Mouse (Mus musculus) heart, embryonic 13.5 days (tissue): ENCODE data around the gene Txlna. TPM values are rescaled to one million over a fixed set of nuclear protein-coding genes. Genes with fewer than 3 reads are reported as not detected.

Source experiments
- ATAC-seq: fragments of 200-750 bp; cut with Nextera tagmentation; 2 replicates; pipeline ENCODE4 v1.8.0; 2017; ENCODE audit warnings: moderate TSS enrichment; ENCODE audit not compliant: insufficient number of reproducible peaks, low FRiP score, low TSS enrichment; ENCODE audit errors: extremely low read depth
- H3K27ac ChIP-seq: fragments of 300-500 bp; sonication (generic); replicated peaks from 2 replicates; pipeline ENCODE4 v1.5.1; 2015; ENCODE audit warnings: moderate library complexity, mild to moderate bottlenecking, inconsistent platforms
- H3K27me3 ChIP-seq: fragments of 300-500 bp; sonication (generic); replicated peaks from 2 replicates; pipeline ENCODE4 v1.6.1; 2015; ENCODE audit warnings: mild to moderate bottlenecking, inconsistent platforms
- H3K36me3 ChIP-seq: fragments of 300-500 bp; sonication (generic); 2 replicates; pipeline ENCODE4 v1.6.1; 2015; ENCODE audit warnings: mild to moderate bottlenecking, inconsistent platforms
- H3K4me1 ChIP-seq: fragments of 300-500 bp; sonication (generic); 2 replicates; pipeline ENCODE4 v1.6.1; 2015; ENCODE audit warnings: inconsistent platforms
- H3K4me2 ChIP-seq: fragments of 300-500 bp; sonication (generic); 2 replicates; pipeline ENCODE4 v1.6.1; 2015; ENCODE audit warnings: inconsistent platforms, mild to moderate bottlenecking, moderate library complexity
- H3K4me3 ChIP-seq: fragments of 300-500 bp; sonication (generic); 2 replicates; pipeline ENCODE4 v1.5.1; 2015; ENCODE audit warnings: moderate library complexity, mild to moderate bottlenecking, inconsistent platforms
- H3K9ac ChIP-seq: fragments of 300-500 bp; sonication (generic); 2 replicates; pipeline ENCODE4 v1.6.1; 2015; ENCODE audit warnings: inconsistent platforms, mild to moderate bottlenecking, moderate library complexity
- H3K9me3 ChIP-seq: fragments of 300-500 bp; sonication (generic); 2 replicates; pipeline ENCODE4 v1.6.1; 2016; ENCODE audit warnings: inconsistent platforms
- WGBS: fragments of 180-500 bp; shearing (Covaris S2); methylation state at CpG from one replicate; pipeline ENCODE4 v1.1.7; 2015; ENCODE audit warnings: mixed read lengths; 5-methylcytosine and 5-hydroxymethylcytosine counted together
- microRNA-seq: library from miRNA; unstranded; fragments of <30 nt; microRNA quantifications from one replicate; pipeline ENCODE4, GENCODE M21; 2016
- polyA plus RNA-seq: library from polyadenylated mRNA; unstranded; fragments of >200 nt; fragmentation: Nextera tagmentation; extraction: Ambion mirVana; gene quantifications from 2 replicates; pipeline ENCODE4 v1.2.1, GENCODE M21; 2015

Gene Txlna
- polyA plus RNA-seq, 1 experiment from 2014 or later, result 47.5 TPM

- 2% methylated on average over 36 of the region's 36 CpGs for WGBS
- 0 out of 2 replicates have a peak, but pooled peaks cover under 1% of the 10 kb centered on the region for H3K36me3 ChIP-seq
These were observed 55.8 kb downstream of the Txlna start for GRCm38 (mm10) chr4:129584884-129585608.

DNA sequence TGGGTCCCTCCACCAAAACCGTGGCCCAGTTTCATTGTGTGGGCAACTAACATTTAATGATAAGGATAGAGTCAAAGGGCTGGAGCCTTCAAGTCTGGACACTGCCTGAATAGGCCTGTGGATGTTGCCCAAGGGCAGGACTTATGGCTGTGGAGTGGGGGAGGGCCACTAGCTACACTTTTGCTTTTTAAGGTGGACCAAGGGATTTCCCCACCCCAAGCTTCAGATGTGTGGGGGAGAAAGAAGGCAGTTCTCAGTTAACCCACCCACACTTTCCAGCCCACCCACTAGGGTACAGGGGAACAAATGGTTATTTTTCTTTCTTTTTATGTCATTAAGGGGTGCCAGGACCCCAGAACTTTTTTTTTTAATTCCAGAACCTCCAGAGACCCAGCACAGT is 56.5 kb downstream of the Txlna start:
- Histone ChIP-seq H3K36me3 (no peaks in the 10 kb centered on the region), H3K4me3 (peak overlapping the region; percentile 58), H3K27me3 (no peaks in the 10 kb centered on the region), H3K4me2 (peak overlapping the region; percentile 78), H3K4me1 (peaks cover 17% of the 10 kb centered on the region), H3K9me3 (no peaks in the 10 kb centered on the region), H3K27ac (peak overlapping the region; percentile 68; the same call in 1 of the 2 replicates), H3K9ac (peak overlapping the region; percentile 77)
- WGBS, result 67% methylated on average over 1 of the region's 1 CpGs
- no peak for ATAC-seq

More at GRCm38 (mm10) chr4:129584884-129585608, 55.8 kb downstream of the Txlna start:
- H3K27ac ChIP-seq, result peak overlapping the region; percentile 68; the same call in 1 of the 2 replicates
- peak overlapping the region; percentile 58 for H3K4me3 ChIP-seq
- peaks cover 17% of the 10 kb centered on the region for H3K4me1 ChIP-seq
- H3K9me3 ChIP-seq, result no peaks in the 10 kb centered on the region
- no peaks in the 10 kb centered on the region for H3K27me3 ChIP-seq
- H3K4me2 ChIP-seq, result peak overlapping the region; percentile 78
- H3K9ac ChIP-seq, result peak overlapping the region; percentile 77
- ATAC-seq, result peak; percentile 59; the same call in 1 of the 2 replicates

DNA sequence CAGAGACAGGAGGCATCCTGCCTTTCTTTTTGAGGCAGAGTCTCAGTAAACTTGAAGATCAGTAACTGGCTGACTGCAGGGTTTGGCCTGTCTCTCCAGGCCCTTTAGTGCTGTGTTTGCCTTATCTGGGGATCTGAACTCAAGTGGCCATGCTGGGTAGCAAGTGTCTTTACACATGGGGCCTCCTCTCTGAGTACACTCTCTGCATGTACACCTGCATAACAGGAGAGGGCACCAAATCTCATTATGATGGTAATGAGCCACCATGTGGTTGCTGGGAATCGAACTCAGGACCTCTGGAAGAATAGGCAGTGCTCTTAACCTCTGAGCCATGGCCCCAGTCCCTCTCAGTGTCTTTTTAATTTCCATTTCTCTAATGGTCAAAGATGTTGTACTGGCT is 58.6 kb downstream of the Txlna start:
- WGBS, result 90% methylated on average over 1 of the region's 1 CpGs

DNA sequence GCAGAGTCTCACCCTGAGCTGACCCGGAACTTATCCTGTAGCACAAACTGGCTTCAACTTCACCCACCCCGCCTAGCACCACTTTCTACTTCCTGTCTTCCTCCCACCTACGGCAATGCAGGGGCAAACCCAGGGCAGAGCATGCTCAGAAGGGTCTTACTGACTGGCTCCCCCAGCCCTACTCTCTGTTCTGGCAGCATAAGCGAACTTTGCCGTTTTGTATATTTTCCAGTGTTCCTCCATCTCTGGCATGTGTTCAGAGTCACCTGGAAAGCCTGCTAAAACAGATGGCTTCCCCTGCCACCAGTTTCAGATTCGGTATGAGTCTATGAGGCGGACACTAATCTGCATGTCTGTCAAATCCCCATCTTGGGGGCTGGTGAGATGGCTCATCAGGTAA is 60.5 kb downstream of the Txlna start:
- ATAC-seq, result no peak
- Histone ChIP-seq H3K27ac (peak overlapping the region; percentile 78; the same call in 1 of the 2 replicates), H3K36me3 (no peaks in the 10 kb centered on the region), H3K9me3 (no peaks in the 10 kb centered on the region), H3K9ac (no peak overlapping the region), H3K4me3 (no peak overlapping the region), H3K4me1 (peaks cover 22% of the 10 kb centered on the region), H3K27me3 (peaks cover 3% of the 10 kb centered on the region; the same call in 1 of the 2 replicates), H3K4me2 (no peak overlapping the region)
- WGBS, result 58% methylated on average over 7 of the region's 7 CpGs

More for the DNA sequence above, 58.6 kb downstream of the Txlna start:
- H3K27me3 ChIP-seq, result peaks cover 3% of the 10 kb centered on the region; the same call in 1 of the 2 replicates
- no peak for ATAC-seq
- no peaks in the 10 kb centered on the region for H3K9me3 ChIP-seq
- H3K27ac ChIP-seq, result no peak overlapping the region
- no peaks in the 10 kb centered on the region for H3K36me3 ChIP-seq
- no peak overlapping the region for H3K9ac ChIP-seq
- H3K4me3 ChIP-seq, result no peak overlapping the region
- no peak overlapping the region for H3K4me2 ChIP-seq
- H3K4me1 ChIP-seq, result peaks cover 17% of the 10 kb centered on the region

DNA sequence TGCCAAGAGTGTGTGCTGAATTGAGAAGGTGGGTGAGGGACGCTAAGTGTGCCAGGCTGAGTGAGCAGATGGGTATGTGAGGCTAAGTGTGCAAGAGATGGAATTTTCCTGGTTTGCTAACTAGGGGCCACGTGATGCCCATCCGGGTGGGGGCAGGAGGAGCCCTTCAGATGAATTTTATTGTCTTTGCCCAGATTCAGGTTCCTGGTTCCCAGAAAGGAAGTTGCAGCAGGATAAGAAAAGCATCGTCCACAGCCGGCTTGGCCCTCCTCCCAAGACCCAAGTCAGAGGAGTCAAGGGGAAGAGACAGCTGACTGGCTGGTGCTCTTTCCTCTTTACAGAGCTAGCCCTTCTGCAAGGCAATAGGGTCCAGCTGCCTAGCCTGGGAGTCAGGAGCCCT is 62.4 kb downstream of the Txlna start, which contains the start of gene Fam167b:
Fam167b (minus strand) TSS at position 84 of the 400 bp plus-strand sequence.
- H3K4me3 ChIP-seq, result peak within 1 kb of the TSS; percentile 22
- no peaks in the 10 kb centered on the region for H3K9me3 ChIP-seq
- H3K4me2 ChIP-seq, result peak within 1 kb of the TSS; percentile 49

GRCm38 (mm10) chr4:129577688-129578087 is 63.2 kb downstream of the Txlna start:
- H3K27ac ChIP-seq, result peak overlapping the region; percentile 78
- peaks cover 15% of the 10 kb centered on the region for H3K4me1 ChIP-seq
- peak overlapping the region; percentile 22; the same call in 1 of the 2 replicates for H3K4me3 ChIP-seq
- H3K9ac ChIP-seq, result no peak overlapping the region
- WGBS, result 71% methylated on average over 7 of the region's 7 CpGs
- H3K9me3 ChIP-seq, result no peaks in the 10 kb centered on the region
- H3K36me3 ChIP-seq, result no peaks in the 10 kb centered on the region
- peak overlapping the region; percentile 49 for H3K4me2 ChIP-seq
- no peak for ATAC-seq
- peaks cover 3% of the 10 kb centered on the region; the same call in 1 of the 2 replicates for H3K27me3 ChIP-seq

More for the DNA sequence above, 62.4 kb downstream of the Txlna start, which contains the start of gene Fam167b:
- no peak for ATAC-seq
- Histone ChIP-seq H3K36me3 (no peaks in the 10 kb centered on the region), H3K4me1 (peaks cover 15% of the 10 kb centered on the region), H3K27ac (peak within 1 kb of the TSS; percentile 78), H3K9ac (no peak within 1 kb of the TSS), H3K27me3 (peaks cover 3% of the 10 kb centered on the region; the same call in 1 of the 2 replicates)
- WGBS, result 66% methylated on average over 5 of the region's 5 CpGs

DNA sequence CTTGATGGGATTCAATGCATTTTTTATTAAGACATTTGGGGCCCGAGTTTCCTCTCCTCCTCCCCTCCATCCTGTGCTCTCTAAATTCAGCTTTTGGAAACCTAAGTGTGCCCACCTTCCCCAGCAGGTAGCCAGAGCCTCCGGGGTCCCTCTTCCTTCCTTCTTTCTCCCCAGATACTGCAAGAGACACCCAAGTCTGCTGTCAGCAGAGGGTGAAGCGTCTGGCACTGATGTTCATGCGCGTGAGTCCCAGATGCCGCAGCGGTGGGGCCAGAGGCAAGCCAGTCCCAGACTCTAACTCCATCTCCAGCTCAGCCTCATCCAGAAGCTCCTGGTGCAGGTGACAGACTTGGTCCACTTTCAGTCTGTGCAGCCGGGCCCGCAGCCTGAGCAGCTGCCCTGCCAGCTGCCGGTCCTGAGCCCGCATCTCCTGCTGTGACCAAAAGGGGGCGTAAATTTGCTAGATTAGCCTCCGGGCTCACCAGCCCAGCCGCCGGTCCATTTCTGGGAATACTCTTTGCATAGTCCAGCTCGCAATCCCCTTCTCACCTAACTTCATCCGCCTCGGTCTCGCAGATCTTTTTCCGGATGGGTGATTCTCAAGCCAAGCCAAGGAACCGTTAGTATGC is 63.9 kb downstream of the Txlna start:
- H3K27ac ChIP-seq, result no peak overlapping the region
- peak overlapping the region; percentile 65 for H3K9ac ChIP-seq
- H3K4me2 ChIP-seq, result peak overlapping the region; percentile 49
- peak overlapping the region; percentile 29 for H3K4me3 ChIP-seq
- WGBS, result 26% methylated on average over 21 of the region's 21 CpGs
- no peaks in the 10 kb centered on the region for H3K36me3 ChIP-seq
- H3K4me1 ChIP-seq, result peaks cover 15% of the 10 kb centered on the region
- H3K9me3 ChIP-seq, result no peaks in the 10 kb centered on the region
- ATAC-seq, result no peak
- H3K27me3 ChIP-seq, result peaks cover 3% of the 10 kb centered on the region; the same call in 1 of the 2 replicates

Small RNA genes within 50 kb of the gene (microRNA-seq; reads per million reads assigned to microRNA genes)
- gene Mir7016, result not detected

Other genes with a start within 250 kb of the Txlna start
- gene Zbtb8b, start 200.2 kb downstream of the Txlna start, polyA plus RNA-seq, result 3.9 and 4.7 TPM in 2 replicates
- 25.4 and 26.9 TPM in 2 replicates for gene Bsdc1, start 179.5 kb downstream of the Txlna start, polyA plus RNA-seq
- gene Tssk3, start 150.0 kb downstream of the Txlna start, polyA plus RNA-seq, result not detected in 2 replicates
- not detected in 2 replicates for gene Fam229a, start 149.9 kb downstream of the Txlna start, polyA plus RNA-seq
- 383 and 399 TPM in 2 replicates for gene Marcksl1, start 127.5 kb downstream of the Txlna start, polyA plus RNA-seq
- 127 and 141 TPM in 2 replicates for gene Hdac1, start 98.4 kb downstream of the Txlna start, polyA plus RNA-seq
- gene Lck, start 67.4 kb downstream of the Txlna start, polyA plus RNA-seq, result 2.8 and 7.0 TPM in 2 replicates
- 4.7 and 7.3 TPM in 2 replicates for gene Fam167b, start 62.5 kb downstream of the Txlna start, polyA plus RNA-seq
- 169 and 189 TPM in 2 replicates for gene Eif3i, start 40.4 kb downstream of the Txlna start, polyA plus RNA-seq
- gene Tmem234, start 40.4 kb downstream of the Txlna start, polyA plus RNA-seq, result 160 and 179 TPM in 2 replicates
- gene Dcdc2b, start 26.8 kb downstream of the Txlna start, polyA plus RNA-seq, result 1.3 and 1.6 TPM in 2 replicates
- gene Iqcc, start 22.0 kb downstream of the Txlna start, polyA plus RNA-seq, result 20.4 and 23.6 TPM in 2 replicates
- 41.1 and 46.1 TPM in 2 replicates for gene Ccdc28b, start 17.1 kb downstream of the Txlna start, polyA plus RNA-seq
- 13.3 TPM in 2 replicates for gene Kpna6, start 31.7 kb upstream of the Txlna start, polyA plus RNA-seq
- 6.7 and 6.9 TPM in 2 replicates for gene Tmem39b, start 55.8 kb upstream of the Txlna start, polyA plus RNA-seq
- 75.6 and 77.5 TPM in 2 replicates for gene Khdrbs1, start 101.2 kb upstream of the Txlna start, polyA plus RNA-seq
- gene Ptp4a2, start 170.2 kb upstream of the Txlna start, polyA plus RNA-seq, result 326 and 374 TPM in 2 replicates